Mouse (Mus musculus) bone marrow, adult 2 months (tissue): Measurements from ENCODE around the gene Kctd21.

Experiments
- CTCF ChIP-seq: fragments of 200-500 bp; IDR thresholded peaks from 2 replicates; pipeline ENCODE4 v1.5.1; 2011; ENCODE audit warnings: low read length, control low read depth; ENCODE audit not compliant: control insufficient read depth, insufficient read depth
- POLR2A ChIP-seq: fragments of 200-500 bp; IDR thresholded peaks from 2 replicates; pipeline ENCODE4 v1.6.1; 2011; ENCODE audit warnings: low read depth, mild to moderate bottlenecking, control low read depth, low read length, borderline replicate concordance; ENCODE audit not compliant: control insufficient read depth

- TF ChIP-seq POLR2A (no peak), CTCF (no peak)
Measured at GRCm38 (mm10) chr7:97309461-97310340, 22.4 kb upstream of the Kctd21 start.
